28 mouse cellular contexts compared by ENCODE assay signal in genomic region chrX:162503436-162503835, GRCm38 (mm10).
DNase-seq lines count a peak whose midpoint lies in the region; ATAC-seq and TF ChIP-seq lines count a peak whose summit lies in the region.
"Had no signal": no experiment of that assay in that cellular context is flagged by ENCODE, and none has a peak within 500 bp of the region (broad histone marks: within the 10 kb centered on the region; RNA-seq: fewer than 3 reads in every experiment).

No protein-coding gene starts in this region.

- H3K27ac ChIP-seq in forebrain, postnatal 0 days (ENCODE audit: low read depth, low read length) = no peak overlapping the region
- H3K27ac ChIP-seq in forebrain, embryonic 15.5 days (replicated peaks) = no peak overlapping the region
- no peak overlapping the region for H3K27ac ChIP-seq in lung, embryonic 14.5 days (ENCODE audit: low read depth)
- H3K27ac ChIP-seq: gastrocnemius, adult 2 months; heart, embryonic 15.5 days; hindbrain, embryonic 15.5 days; intestine, embryonic 15.5 days; layer of hippocampus, adult 2 months; midbrain, embryonic 10.5 days; neural tube, embryonic 13.5 days; stomach, embryonic 15.5 days had no signal

- H3K36me3 ChIP-seq in forebrain, postnatal 0 days (ENCODE audit: insufficient read depth) = no peaks in the 10 kb centered on the region
- no peaks in the 10 kb centered on the region for H3K36me3 ChIP-seq in forebrain, embryonic 15.5 days
- no peaks in the 10 kb centered on the region for H3K36me3 ChIP-seq in lung, embryonic 14.5 days (ENCODE audit: insufficient read depth)
- H3K36me3 ChIP-seq: heart, embryonic 15.5 days; hindbrain, embryonic 15.5 days; intestine, embryonic 15.5 days; midbrain, embryonic 10.5 days; neural tube, embryonic 13.5 days; stomach, embryonic 15.5 days had no signal

- intact Hi-C loops in left cerebral cortex, postnatal 14 days (cut with DNase I) = no loop called here

- no peak overlapping the region for H3K9ac ChIP-seq in forebrain, postnatal 0 days
- no peak overlapping the region for H3K9ac ChIP-seq in forebrain, embryonic 15.5 days (replicated peaks)
- H3K9ac ChIP-seq in lung, embryonic 14.5 days = no peak overlapping the region
- H3K9ac ChIP-seq: heart, embryonic 15.5 days; hindbrain, embryonic 15.5 days; intestine, embryonic 15.5 days; neural tube, embryonic 13.5 days; stomach, embryonic 15.5 days had no signal

- DNase-seq in forebrain, postnatal 0 days = peak; percentile 35
- peak; percentile 10 for DNase-seq in lung, embryonic 14.5 days
- no peak for DNase-seq in lung, postnatal 36 days
- DNase-seq in left cerebral cortex, postnatal 14 days (ENCODE audit: low spot score in 2 of 2) = peak; percentile 42 to 70
- peak; percentile 7 for DNase-seq in right cerebral cortex, postnatal 4 days
- DNase-seq in ovary, postnatal 10 days (ENCODE audit: low spot score) = no peak
- DNase-seq in urinary bladder, postnatal 25 days (ENCODE audit: low spot score) = no peak
- DNase-seq: adrenal gland, postnatal 10 days; cerebellum, adult 8-10 months; cerebellum, postnatal 36 days; gastrocnemius, adult 2 months; heart, postnatal 36 days; kidney, adult 8-10 months; kidney, postnatal 25 days; thymus, adult 18-20 months; thymus, postnatal 36 days had no signal

- no peak for TF ChIP-seq CTCF in forebrain, postnatal 0 days (IDR thresholded peaks at IDR 0.05; ENCODE audit: low read depth)
- no peak for TF ChIP-seq CTCF in lung, embryonic 14.5 days (IDR thresholded peaks at IDR 0.05; ENCODE audit: low read depth)

- H3K9me3 ChIP-seq in forebrain, postnatal 0 days (ENCODE audit: low read length) = no peaks in the 10 kb centered on the region
- H3K9me3 ChIP-seq in forebrain, embryonic 15.5 days = no peaks in the 10 kb centered on the region
- no peaks in the 10 kb centered on the region for H3K9me3 ChIP-seq in lung, embryonic 14.5 days (ENCODE audit: low read depth, low read length)
- H3K9me3 ChIP-seq: heart, embryonic 15.5 days; hindbrain, embryonic 15.5 days; intestine, embryonic 15.5 days; midbrain, embryonic 10.5 days; neural tube, embryonic 13.5 days; stomach, embryonic 15.5 days had no signal

- 48% methylated on average over 2 of the region's 2 CpGs for WGBS in forebrain, postnatal 0 days
- 36% methylated on average over 2 of the region's 2 CpGs for WGBS in forebrain, embryonic 15.5 days
- WGBS in lung, embryonic 14.5 days = 52% methylated on average over 2 of the region's 2 CpGs

- no peaks in the 10 kb centered on the region for H3K4me1 ChIP-seq in forebrain, postnatal 0 days (ENCODE audit: insufficient read depth)
- no peaks in the 10 kb centered on the region for H3K4me1 ChIP-seq in forebrain, embryonic 15.5 days
- no peaks in the 10 kb centered on the region for H3K4me1 ChIP-seq in lung, embryonic 14.5 days (ENCODE audit: insufficient read depth)
- H3K4me1 ChIP-seq: heart, embryonic 15.5 days; hindbrain, embryonic 15.5 days; intestine, embryonic 15.5 days; midbrain, embryonic 10.5 days; neural tube, embryonic 13.5 days; stomach, embryonic 15.5 days had no signal

- no peaks in the 10 kb centered on the region for H3K27me3 ChIP-seq in forebrain, postnatal 0 days (ENCODE audit: insufficient read depth, low read length)
- H3K27me3 ChIP-seq in forebrain, embryonic 15.5 days = 0 out of 2 replicates have a peak, but pooled peaks cover 3% of the 10 kb centered on the region
- H3K27me3 ChIP-seq in lung, embryonic 14.5 days (ENCODE audit: insufficient read depth, low read length) = no peaks in the 10 kb centered on the region
- H3K27me3 ChIP-seq: heart, embryonic 15.5 days; stomach, embryonic 15.5 days had no signal

- H3K4me3 ChIP-seq in forebrain, postnatal 0 days (ENCODE audit: low read depth, low read length) = no peak overlapping the region
- H3K4me3 ChIP-seq in forebrain, embryonic 15.5 days = no peak overlapping the region
- H3K4me3 ChIP-seq in lung, embryonic 14.5 days (ENCODE audit: low read depth, low read length) = no peak overlapping the region
- H3K4me3 ChIP-seq: gastrocnemius, adult 2 months; heart, embryonic 15.5 days; hindbrain, embryonic 15.5 days; intestine, embryonic 15.5 days; layer of hippocampus, adult 2 months; midbrain, embryonic 10.5 days; myocyte; neural tube, embryonic 13.5 days; stomach, embryonic 15.5 days had no signal

- no peak overlapping the region for H3K4me2 ChIP-seq in forebrain, postnatal 0 days (ENCODE audit: low read depth)
- H3K4me2 ChIP-seq in forebrain, embryonic 15.5 days (replicated peaks) = no peak overlapping the region
- H3K4me2 ChIP-seq in lung, embryonic 14.5 days = no peak overlapping the region
- H3K4me2 ChIP-seq: heart, embryonic 15.5 days; hindbrain, embryonic 15.5 days; intestine, embryonic 15.5 days; neural tube, embryonic 13.5 days; stomach, embryonic 15.5 days had no signal

- ATAC-seq in forebrain, postnatal 0 days = 0 out of 2 replicates have a peak, but pooled peaks have one; percentile 27
- no peak for ATAC-seq in forebrain, embryonic 15.5 days (replicated peaks)
- no peak for ATAC-seq in lung, embryonic 14.5 days (ENCODE audit: insufficient read depth)
- ATAC-seq: activated CD4-positive, CD25-positive, alpha-beta regulatory T cell, adult 4 months; intestine, embryonic 15.5 days; lung, postnatal 0 days; midbrain, embryonic 16.5 days had no signal

Comparison
In these comparisons a context has a peak if more than half of its experiments do, and no peak if none do; other contexts are left out.
1. DNase-seq: peak in forebrain, postnatal 0 days (single experiment), lung, embryonic 14.5 days (single experiment), left cerebral cortex, postnatal 14 days (2 of 2) and right cerebral cortex, postnatal 4 days (single experiment); none in lung, postnatal 36 days (single experiment), ovary, postnatal 10 days (single experiment) and urinary bladder, postnatal 25 days (single experiment).